Mouse (Mus musculus): ENCODE data around the gene Gse1. TPM values are rescaled to one million over a fixed set of nuclear protein-coding genes. Genes with fewer than 3 reads are reported as not detected.

Gene Gse1
- total RNA-seq (2021) = 10 to 100 TPM; 27.2 to 42.9 TPM
- long read RNA-seq, experiment 1, partial matches to known transcripts = 0 of 7 reads
- long read RNA-seq, experiment 1, other reads (novel, unspliced or antisense) = 7 of 7 reads
- long read RNA-seq, experiment 2, partial matches to known transcripts = 1 of 2 reads
- long read RNA-seq, experiment 2, other reads (novel, unspliced or antisense) = 1 of 2 reads

- DNase-seq = peak; percentile 93
Observed at GRCm38 (mm10) chr8:120227891-120228591, at the start of gene Gse1. Gse1 (plus strand) TSS chr8:120228456.

DNA sequence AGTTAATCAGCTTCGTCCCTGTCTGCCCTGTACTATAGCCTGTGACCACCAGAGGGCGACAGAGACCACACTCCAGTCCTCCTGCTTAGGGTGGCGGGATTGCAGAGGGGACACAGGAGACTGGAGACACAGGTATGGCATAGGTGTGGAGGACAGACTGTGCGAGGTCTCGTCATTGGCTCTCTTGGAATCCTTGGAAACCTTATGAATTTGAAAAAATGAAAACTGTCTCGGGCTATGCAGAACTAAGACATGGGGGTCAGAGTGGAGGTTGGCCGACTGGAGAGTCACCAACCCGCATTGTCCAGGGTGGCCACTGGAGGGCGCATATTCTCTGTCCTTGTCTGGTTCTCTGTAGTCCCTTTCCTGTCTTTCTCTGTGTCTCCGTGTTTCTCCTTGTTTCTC is 49.2 kb upstream of the Gse1 start:
- DNase-seq = peak; percentile 94

- DNase-seq = no peak
Observed at GRCm38 (mm10) chr8:120180445-120180970, 47.7 kb upstream of the Gse1 start.

DNA sequence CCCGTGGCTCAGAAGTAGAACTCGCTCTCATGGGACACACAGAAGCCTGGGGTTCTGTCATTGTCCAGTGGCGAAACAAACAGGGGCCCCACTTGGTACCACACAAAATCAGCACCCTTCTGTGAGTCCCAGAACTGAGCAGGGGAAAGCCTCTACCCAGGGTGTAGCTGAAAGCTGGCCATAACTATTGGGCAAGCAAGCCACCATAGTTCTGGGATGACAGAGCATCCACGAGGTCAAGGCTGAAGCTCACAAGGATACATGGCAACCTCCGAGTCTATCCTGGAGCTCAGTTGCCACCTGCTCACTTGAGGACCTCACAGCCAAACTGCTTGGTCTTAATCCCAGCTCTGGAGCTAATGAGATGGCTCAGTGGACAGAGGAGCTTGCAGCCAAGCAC is 47.0 kb upstream of the Gse1 start:
- no peak for DNase-seq

DNA sequence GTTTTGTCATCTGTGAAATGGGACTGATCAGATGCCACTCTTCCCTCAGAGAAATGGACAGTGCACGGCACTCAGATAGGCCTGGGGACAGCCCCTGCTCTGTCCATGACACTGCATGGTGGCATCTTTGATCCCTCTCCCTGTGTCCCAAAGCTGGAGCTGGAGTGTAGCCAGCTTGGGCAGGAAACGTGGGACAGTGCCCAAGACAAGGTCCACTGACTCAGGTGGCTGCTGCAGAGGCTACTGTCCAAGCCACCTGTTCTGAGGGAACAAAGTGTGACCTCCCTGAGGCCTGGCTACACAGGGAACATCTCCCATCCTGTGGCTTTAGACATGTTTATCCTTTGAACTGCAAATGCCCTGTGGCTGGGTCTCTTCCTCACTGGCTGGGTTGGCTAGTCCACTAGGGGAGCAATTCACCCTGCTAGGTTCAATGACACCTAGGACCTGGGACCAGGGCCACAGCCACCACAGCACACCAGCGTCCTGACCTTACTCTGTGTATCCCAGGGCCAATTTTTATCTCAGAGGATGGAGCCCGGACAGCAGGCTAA is 46.3 kb upstream of the Gse1 start:
- no peak for DNase-seq

- no peak for DNase-seq
Observed at GRCm38 (mm10) chr8:120184366-120184765, 43.9 kb upstream of the Gse1 start.

DNA sequence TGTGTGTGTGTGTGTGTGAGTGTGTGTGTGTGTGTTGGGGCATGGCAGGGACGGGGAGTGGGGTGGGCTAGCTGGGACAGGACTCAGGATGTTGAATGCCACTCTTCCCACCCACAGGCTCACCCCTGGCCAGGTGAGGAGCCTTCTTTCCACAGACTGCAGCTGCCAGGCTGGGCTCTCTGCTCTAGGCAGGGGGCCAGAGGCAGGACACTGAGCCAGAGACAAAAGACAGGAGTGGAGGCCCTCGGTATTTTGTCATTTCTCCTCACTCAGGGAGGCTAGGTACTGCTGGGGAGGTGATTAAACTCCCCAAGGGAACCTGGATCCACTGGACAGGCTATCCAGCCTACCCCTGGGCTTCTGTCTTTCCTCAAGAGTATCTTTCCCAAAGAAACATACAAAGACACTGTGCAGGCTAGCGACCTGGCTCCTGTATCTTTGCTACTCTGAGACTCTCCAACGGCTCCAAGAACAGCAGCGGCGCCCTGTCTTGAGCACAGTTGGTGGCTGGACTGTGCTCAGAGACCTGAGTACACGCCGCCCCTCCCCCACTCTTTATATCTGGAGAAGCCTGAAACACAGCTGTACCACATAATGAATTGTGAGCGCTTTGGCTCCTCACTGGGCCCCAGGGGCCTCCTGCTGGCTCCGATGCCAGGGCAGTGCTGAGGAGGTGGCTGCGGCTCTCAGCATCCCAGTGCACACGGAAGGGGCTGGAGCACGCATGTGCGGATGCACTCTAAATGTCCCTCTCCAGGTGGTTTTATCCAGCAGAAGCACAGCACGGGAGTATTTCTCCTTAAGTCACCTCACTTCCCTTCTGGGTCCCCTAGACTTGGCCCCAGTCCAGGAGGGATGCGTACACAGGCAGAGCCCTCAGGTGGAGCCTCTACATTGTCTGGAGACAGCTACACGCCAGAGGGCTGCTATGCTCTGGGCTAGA is 43.1 kb upstream of the Gse1 start:
- DNase-seq = peak; percentile 69

DNA sequence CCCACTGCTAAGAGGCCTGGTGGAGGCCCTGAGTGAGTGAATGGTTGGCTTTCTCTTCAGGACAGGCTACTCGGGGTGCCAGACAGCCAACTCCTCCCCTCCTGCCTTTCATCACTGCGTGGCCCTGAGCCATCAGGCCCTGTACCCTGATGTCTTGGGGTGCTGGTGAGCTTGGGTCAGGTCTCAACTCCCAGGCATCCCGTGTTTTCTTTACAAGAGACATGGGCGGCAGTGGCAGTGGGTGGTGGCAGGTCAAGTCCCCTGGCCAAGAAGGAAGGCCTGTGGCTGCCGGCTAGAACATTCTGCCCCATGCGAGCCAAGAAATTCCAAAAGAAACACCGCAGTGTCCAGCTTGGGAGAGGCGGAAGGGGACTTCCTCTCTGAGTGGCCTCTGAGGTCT is 41.8 kb upstream of the Gse1 start:
- peak; percentile 69 for DNase-seq

GRCm38 (mm10) chr8:120188510-120188909 is 39.7 kb upstream of the Gse1 start:
- DNase-seq = peak; percentile 87

- DNase-seq = peak; percentile 55
Observed at GRCm38 (mm10) chr8:120189440-120189839, 38.8 kb upstream of the Gse1 start.

DNA sequence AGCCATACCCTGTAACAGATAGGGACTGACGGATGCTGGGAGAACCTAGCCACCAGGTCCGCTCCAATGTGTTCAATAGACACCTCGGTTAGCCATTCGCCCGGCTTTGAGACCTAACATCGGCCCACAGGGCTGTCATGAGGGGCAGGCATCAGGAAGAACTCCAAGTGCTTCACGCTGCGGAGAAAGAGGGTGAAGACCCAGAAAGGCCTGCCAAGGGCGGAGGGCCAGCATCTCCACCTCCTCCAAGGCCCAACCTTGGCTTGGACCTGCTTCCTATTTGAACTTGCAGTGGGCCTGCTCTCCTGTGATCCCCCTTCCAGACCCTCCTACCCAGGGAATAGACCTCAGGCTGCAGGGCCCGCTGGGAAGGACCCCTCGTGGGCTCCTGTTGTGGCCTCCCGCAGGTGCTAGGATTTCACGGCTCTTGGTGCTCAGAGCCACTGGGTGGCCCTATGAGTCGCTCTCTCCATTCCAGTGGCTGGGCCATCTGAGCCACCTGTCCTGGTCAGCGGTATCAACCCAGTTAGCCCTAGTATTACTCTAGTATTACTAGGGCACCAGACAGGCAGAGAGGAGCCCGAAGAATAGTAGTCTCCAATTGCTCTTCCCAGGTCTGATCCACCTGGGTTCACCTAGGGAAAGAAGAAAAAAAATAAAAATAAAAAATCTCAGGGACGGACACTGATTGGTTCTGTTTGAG is 38.0 kb upstream of the Gse1 start:
- DNase-seq = no peak

DNA sequence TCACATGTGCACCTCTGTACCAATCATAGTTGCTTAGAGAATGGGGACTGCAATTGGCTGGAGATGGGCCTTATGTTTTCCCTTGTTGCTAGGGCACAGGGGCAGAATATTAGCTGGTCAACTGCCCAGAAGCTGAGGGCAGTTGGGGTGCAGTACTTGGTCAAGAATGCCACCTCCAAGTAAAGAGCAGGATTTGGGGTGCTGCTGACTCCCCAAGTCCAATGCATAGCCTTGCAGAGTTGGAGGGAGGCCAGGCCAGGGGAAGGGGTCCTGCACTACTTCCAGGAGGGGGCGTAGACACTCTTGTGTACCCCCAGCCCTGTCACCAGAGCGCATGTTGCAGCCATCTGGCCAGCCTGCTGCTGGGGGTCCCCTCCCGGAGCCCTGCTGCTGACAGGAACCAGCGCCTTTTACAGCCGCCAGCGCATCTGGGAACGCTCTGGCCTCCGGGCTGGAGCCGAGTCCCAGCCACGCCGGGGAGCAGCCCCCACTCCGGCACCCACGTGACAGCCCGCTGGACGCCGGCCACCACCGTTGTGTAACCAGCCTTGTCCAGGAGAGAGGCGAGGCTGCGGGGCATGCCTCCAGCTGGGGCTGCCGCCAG is 37.3 kb upstream of the Gse1 start:
- DNase-seq = peak; percentile 99

DNA sequence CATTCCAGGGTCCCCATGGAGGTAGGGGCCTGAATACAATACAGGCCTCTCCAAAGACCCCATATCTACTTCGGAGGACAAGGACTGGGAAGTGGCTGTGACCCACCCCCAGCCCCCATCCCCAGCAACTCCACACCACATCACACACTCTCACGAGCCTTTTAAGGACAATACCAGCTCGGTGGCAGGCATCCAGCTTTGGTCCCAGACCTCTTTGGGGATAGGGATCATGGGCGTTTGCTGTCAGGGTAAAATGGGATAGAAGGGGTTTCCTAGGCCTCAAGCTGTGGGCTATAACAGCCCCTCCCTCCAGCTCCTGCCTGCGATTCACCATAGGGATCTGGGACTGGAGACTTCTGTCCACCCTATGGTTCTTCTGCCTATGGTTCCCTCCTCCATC is 36.6 kb upstream of the Gse1 start:
- DNase-seq = no peak

DNA sequence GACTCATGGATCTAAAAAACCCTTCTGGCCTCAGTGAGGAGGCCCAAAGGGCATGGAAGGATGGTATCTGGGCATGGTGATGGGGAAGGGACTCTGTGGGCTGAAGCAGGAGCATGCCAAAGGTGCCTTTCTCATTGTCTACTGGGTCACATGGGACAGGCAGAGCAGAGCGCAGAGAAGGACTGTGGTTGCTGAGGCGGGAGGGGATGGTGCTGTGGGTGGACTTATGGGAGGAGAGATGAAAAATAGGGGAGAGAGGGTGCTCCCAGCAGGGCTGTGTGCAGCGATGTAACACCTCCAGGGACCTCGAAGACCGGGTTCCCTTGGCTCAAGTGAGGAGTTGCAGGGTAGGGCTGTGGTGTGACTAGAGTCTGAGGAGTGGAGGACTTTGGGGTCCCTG is 36.1 kb upstream of the Gse1 start:
- no peak for DNase-seq

- no peak for DNase-seq
Observed at GRCm38 (mm10) chr8:120201351-120201750, 26.9 kb upstream of the Gse1 start.

DNA sequence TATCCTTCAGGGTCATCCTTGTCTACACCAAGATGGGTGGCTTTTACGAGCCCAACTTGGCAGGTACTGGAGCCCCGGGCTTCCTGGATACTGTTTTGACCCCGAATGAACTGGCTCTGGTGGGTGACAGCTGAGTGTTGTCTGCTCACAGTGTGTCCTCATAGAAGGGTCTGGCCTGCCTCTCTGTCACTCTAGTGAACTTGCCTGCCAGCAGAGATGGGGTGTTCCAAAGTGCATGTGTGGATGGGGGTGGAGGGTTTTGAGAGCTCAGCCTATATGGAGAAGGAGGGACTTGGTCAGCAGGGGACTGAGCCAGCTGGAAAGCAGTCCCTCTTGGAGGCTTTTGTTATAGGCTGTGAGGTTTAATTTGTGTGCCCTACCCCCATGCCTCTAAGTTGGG is 25.7 kb upstream of the Gse1 start:
- DNase-seq = no peak

DNA sequence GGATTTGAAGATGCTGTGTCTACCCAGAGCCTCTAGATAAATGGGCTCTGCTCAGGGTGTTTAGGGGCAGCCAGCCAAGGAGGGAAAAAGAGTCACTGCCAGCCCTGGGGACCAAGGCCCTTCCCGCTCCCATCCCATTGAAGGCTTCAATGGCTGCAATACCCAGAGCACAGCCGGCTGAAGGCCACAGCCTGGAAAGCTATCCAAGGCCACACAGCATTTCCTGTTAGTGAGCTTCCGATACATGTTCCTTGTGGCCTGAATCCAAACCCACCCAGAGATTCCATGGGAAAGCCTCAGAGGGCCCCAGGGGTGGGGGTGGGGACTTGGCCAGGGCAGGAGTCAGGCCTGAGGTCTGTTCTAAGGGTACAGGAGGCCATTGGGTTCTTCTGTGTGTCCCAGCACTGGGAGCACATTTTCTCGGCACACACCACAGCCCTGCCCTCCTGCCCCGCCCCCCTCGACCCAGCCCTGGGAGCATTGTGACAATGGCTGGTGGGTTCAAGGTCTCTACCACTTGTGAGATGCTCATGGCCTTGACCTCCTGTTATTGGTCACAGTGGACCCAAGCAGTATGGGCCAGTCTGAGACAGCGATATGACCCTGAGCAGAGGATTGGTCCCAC is 23.4 kb upstream of the Gse1 start:
- peak; percentile 87 for DNase-seq

DNA sequence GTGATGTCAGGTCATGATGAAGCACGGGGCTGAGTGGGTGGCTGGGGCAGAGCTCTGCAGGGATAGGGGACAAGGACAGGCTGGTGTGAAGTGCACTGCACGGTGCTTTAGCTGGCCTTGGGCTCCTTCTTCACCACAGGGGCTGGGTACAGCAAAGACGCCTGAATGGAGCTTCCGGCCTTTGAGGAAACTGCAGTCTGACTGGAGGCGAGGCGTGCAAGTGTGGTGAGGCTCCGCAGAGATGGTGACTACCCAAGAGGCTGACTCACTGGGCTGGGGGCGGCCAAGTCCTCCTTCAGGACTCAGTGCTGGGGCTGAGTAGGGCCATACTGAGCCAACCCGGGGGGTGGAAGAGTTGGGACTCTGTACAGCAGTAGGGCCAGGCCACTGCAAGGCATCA is 22.3 kb upstream of the Gse1 start:
- peak; percentile 37 for DNase-seq

DNA sequence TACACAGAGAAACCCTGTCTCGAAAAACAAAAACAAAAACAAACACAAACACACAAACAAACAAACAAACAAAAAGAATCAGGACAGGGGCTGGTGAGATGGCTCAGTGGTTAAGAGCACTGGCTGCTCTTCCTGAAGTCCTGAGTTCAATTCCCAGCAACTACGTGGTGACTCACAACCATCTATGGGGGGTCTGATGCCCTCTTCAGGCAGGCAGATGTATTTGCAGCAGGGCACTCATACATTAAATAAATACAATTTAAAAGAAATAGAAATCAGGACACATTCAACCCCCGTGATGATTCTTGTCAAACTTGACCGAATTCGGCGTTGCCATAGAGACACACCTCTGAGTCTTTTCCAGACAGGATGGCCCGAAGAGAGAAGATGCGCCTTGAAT is 20.9 kb upstream of the Gse1 start:
- DNase-seq = no peak

GRCm38 (mm10) chr8:120208113-120208512 is 20.1 kb upstream of the Gse1 start:
- DNase-seq = no peak

GRCm38 (mm10) chr8:120211345-120211744 is 16.9 kb upstream of the Gse1 start:
- DNase-seq = no peak

Data from adrenal gland, postnatal 10 days (tissue).